Mouse (Mus musculus) right cerebral cortex, adult 2 months (tissue): ENCODE results near the gene Kcnip1.
A peak's percentile ranks its signal among the peaks of the same experiment; 100 is the strongest.

Experiments used
- DNase-seq, 2 experiments: peaks; one replicate each; pipeline ENCODE4 v3.0.0; 2021 to 2022; ENCODE audit warnings: low spot score in 2 of 2

Gene Kcnip1

DNA sequence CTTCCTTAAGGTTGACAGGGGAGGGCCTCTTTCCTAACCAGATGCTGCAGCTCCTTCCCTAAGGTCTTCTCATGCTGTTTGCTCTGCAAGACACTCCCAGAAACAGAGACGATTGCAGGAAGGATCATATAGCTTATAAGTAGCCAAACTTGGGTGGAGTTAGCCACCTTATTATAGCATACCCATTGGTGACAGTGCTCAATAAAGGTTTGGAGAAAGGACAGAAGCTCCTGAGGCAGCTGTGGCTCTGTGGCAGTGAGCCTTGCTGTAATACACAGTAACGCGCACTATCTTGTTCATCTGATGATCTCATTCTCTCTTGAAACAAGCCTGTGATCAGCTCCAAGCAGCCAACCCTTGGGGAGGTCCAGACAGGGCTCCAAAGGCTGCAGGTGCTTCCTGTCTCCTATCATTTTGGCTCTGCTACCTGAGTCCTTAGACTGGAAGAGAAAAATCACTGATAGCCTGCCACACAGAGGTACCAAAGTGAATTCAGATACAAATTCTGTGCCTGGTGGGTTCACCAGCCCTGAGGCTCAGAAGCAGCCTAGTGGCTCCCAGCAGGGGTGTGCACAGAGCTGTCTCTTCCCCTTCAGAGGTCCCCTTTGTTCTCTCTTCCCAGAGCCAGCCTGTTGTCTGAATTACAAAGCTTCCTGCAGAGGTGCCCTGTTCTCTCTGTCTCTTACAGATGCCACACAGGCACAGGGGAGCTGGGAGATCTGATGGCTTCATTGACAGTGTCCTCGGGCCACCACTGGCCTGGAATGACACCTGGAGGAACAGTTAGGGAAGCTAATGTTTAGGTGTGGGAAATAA lies 84.4 kb downstream of the Kcnip1 start:
- DNase-seq, result no peak

- no peak for DNase-seq
Observed at GRCm38 (mm10) chr11:33903494-33903893, 89.5 kb downstream of the Kcnip1 start.

- no peak for DNase-seq
Observed at GRCm38 (mm10) chr11:33902377-33902776, 90.6 kb downstream of the Kcnip1 start.

DNA sequence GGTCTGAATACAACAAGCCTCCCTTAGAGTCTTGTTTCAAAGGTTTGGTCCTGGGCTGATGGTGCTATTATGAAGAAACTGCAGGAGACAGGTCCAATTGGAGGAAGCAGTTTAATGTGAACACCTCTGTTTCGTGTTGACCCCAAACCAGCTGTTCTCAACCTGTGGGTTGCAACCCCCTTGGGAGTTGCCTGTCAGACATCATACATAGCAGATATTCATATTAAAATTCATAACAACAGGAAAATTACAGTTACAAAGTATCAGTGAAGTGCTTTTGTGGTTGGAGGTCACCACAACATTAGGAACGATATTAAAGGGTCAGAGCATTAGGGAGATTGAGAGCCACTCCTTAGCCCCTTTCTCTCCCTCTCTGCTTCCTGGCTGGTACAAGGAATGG lies 91.2 kb downstream of the Kcnip1 start:
- no peak for DNase-seq

DNA sequence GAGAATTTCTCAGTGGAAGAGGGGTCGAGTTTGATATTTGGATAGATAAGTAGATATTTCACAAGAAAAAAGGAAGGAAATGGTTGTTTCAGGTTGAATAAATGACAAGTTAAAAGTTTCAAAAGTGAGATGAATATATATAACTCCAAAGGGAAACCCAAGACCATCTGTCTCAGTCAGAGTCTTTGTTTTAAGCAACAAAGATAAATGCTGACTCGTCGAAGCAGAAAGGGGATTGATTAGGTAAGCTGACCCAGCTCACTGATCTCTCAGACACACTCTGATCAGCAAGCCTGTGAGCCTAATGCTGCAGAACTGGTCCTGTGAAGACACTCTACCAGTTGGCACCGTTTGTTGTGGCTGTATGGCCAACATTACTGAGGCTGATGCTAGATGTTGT lies 101.9 kb downstream of the Kcnip1 start:
- no peak for DNase-seq

GRCm38 (mm10) chr11:33890382-33890781 lies 102.6 kb downstream of the Kcnip1 start:
- DNase-seq, result no peak

- DNase-seq, result no peak
Observed at GRCm38 (mm10) chr11:33887660-33888059, 105.3 kb downstream of the Kcnip1 start.

DNA sequence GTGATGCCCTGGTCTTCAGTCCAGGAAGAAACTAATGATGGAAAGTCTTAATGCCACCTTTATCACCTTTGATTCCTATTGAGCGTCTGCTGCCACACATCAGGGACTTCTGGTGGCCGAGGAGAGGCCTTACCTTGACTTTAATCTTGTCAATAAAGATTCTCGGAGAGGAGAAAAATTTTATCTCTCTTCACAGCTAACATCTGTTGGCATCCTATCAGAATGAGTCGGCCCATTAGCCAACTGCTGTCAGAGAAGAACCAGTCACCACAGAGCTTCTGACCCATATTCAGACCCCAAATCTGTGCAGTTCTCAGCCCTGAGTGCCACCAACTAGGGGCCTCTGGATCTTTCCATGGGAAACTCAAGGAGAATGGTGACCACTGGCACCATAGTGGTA lies 107.0 kb downstream of the Kcnip1 start:
- no peak for DNase-seq

DNA sequence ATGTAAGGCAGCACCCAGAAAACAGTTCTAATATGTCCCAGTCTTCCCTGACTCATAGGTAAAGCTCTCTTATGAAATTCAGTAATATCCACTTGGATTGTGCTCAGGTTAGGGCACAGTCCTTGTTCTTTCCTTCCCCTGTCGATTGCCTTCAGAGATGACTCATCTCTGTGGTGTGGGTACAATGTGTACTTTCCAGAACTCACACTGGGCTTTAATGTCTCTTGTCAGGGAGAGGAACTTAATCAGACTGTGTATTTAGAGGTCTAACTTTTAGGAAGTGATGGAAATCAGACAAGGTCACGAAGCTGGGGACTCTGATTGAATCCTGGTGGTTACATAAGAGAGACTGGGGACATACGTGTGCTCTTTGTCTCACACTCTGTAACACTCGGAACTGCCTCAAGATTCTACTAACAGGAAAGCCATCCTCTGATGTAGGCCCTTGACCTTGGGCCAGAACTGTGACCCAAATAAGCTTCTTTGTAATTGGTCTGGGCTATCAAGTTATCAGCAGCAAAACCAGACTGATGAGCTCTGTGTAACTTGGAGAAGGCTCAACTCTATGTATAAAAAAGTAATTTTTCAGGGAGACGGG lies 110.1 kb downstream of the Kcnip1 start:
- DNase-seq, result no peak

- no peak for DNase-seq
Observed at GRCm38 (mm10) chr11:33874925-33875324, 118.0 kb downstream of the Kcnip1 start.

DNA sequence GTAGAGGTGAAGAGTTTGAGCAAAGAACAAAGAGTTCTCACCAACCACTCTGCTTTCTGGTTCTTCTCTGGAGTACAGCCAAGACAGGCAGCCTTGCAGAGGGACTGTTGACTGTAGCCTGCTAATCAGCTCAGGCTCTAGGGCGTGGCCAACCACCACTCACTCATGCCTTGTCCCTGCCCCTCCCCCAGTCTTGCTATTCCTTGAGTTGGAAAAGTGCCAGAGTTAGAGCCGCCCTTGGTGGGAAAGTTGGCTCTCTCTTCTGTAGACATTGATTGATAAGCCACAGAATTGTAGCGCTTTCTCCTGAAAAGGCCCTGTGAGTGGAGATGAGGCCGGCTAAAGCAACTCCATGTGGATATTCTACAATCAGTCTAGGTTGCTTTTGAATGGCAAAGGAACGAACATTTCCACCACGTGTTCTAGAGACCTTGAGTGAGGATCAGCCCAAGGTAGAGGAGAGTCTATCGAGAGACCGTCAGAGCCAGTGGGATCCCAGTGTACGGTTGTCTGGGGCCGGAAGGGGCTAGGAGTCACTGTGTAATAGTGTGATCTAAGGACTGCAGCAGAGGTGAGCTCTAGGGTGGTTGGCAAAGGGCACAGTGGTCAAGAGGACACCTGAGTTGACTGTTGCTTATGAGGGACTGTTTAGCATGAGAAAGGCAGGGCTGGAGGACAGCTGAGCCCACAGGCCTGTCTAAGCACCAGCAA lies 119.7 kb downstream of the Kcnip1 start:
- DNase-seq, result no peak

- no peak for DNase-seq
Observed at GRCm38 (mm10) chr11:33872716-33873048, 120.3 kb downstream of the Kcnip1 start.

DNA sequence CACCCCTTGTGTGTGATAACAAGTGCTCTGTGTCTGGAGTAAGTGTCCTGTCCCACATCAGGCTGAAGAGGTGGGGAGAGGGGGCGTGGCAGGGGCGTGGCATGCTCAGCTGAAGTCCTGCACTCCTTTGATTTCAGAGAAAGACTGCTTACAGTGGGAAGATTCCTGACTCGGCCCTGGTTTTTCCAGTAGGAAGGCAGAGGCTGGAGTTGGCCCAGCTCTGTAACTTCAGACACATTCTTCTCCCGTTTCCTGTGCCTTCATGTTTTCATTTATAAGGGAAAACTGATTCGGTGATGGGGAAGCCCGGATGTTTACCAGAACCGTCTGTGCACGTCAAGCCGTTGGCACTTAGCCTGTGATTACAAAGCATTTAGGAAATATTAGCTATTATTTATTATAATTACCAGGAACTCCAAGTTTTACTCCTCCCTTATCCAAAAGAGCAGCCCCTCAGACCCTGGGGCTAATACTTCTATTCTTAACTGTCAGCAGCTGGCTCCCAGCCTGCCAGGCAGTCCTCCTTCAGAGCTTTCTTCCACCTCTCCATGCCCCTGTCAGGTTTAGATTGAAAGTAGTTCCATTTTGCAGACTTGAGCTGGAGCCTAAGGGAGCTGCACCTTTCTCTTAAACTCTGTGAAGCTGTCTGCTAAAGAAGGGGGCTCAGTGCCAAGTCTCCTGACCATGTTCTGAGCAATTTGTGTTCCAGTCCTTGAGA lies 120.8 kb downstream of the Kcnip1 start:
- DNase-seq, result no peak

DNA sequence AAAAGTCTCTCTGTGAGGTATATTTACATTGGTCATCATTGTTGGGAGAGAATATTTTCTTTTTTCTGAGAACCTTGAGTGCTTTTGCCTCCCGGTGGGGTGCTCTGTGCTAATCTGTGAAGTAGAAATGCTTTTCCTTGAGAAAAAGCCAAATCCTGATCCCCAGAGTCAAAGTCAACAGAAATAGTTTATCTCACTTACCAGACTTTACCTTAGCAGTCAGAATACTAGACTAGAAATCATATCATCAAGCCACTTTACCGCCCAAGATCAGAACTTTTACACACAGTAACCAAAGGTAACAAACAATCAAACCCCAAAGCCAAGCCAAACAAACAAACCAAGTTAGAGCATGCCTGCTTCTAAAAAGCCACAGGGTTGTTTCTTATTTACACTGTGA lies 122.7 kb downstream of the Kcnip1 start:
- DNase-seq, result no peak

DNA sequence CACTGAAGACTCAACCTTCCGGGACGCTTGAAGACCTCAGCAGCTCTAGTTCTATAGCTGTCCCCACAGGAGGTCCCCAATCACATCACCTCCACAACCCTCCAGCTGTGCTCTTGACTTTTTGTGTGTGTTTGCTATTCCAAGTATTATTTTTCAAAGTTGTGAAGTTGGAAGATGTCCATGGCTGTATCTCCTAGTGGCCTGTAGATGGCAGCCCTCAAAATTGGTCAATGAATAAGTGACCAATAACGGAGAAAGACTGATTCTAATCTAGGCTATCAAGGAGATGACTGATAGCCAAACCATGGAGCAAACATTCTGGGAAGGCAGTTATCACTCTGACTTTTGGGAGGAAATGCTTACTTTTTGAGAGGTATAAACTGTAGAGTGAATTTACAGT lies 123.4 kb downstream of the Kcnip1 start:
- no peak for DNase-seq

- no peak for DNase-seq
Observed at GRCm38 (mm10) chr11:33866775-33867174, 126.2 kb downstream of the Kcnip1 start.

DNA sequence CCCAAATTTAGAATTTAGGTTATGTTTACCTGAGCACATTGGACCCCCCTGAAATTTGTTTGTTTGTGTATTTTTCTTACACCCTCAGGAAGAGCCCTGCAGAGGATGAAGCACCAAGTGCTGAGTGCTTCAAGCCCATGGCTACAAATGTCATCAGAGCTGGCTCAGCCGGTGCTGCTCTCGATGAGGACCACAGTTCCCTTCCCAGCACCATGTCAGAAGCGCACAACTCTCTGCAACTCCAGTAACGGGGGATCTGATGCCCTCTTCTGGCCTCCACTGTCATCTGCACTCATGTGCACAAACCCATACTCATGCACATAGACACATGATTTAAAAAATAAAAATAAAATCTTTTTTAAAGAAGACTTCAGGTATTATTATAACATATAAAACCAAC lies 128.7 kb downstream of the Kcnip1 start:
- no peak for DNase-seq

GRCm38 (mm10) chr11:33861823-33862222 lies 131.1 kb downstream of the Kcnip1 start:
- DNase-seq, result no peak

DNA sequence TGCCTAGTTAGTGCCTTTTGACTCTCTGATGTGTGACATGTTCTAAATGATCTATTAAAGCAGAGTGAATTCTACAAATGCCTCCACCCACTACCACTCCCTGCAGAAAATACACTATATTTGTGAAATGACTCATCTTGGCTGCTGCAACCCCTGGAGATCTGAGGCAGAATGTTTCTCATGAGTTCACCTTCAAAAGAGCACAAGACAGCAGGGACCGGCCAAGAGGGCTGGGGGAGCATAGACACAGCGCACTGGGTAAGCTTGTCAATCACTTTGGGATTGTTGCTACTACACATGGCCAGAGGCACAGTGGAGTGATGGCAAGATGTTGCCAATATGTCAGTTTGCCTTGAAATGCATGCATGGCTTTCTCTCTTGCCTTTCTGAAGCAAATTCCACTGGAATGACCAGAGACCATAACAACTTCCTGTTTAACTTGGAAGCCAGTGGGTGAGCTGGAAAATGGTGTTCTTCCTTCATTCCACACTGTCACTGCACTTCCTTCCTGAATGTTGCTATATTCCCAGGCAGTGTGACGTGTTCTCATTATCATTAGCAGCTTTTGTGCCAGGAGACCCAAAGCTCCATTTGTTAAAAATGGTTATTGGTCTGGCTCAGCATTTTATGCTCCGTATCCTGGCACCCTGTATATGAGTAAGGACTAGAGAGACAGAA lies 131.9 kb downstream of the Kcnip1 start:
- no peak for DNase-seq

GRCm38 (mm10) chr11:33849614-33850013 lies 143.3 kb downstream of the Kcnip1 start:
- DNase-seq, result peak; percentile 53 to 63

GRCm38 (mm10) chr11:33848685-33849084 lies 144.3 kb downstream of the Kcnip1 start:
- DNase-seq, result no peak

DNA sequence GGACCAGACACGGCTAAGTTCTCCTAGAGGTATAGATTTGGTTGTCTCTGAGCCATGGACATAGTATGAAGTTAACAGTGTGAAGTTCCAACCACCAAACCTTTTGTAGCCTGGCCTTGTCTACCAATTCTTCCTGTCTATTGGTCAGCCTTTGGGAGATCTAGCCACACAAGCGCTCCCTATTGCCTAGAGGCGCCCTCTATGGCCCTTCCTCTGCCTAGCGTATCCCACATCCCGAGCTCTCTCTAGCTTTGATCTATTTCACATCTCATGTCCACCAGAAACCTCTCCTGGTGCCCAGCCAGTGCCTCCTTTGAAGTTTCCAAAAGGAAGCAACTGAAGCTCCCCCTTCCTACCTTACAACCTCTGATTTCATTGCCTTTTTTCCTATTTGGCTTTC lies 147.0 kb downstream of the Kcnip1 start:
- DNase-seq, result no peak
